Mouse (Mus musculus) C2C12 (cell line): ENCODE measurements around the gene Adgrl1.
A peak's percentile ranks its signal among the peaks of the same experiment; 100 is the strongest.

ENCODE experiments used
- CTCF ChIP-seq: IDR thresholded peaks from one replicate; pipeline ENCODE4 v1.5.1; 2011; ENCODE audit not compliant: control insufficient read depth, insufficient read depth, insufficient read length
- MAX ChIP-seq: IDR thresholded peaks from one replicate; pipeline ENCODE4 v1.6.1; 2011; ENCODE audit warnings: mild to moderate bottlenecking, control low read depth
- MYOG ChIP-seq: IDR thresholded peaks from one replicate; pipeline ENCODE4 v1.6.1; 2011; ENCODE audit not compliant: control insufficient read depth, insufficient read length; ENCODE audit errors: extremely low read depth
- USF1 ChIP-seq: IDR thresholded peaks from one replicate; pipeline ENCODE4 v1.6.1; 2011; ENCODE audit warnings: low read depth, mild to moderate bottlenecking, control low read depth, moderate library complexity

DNA sequence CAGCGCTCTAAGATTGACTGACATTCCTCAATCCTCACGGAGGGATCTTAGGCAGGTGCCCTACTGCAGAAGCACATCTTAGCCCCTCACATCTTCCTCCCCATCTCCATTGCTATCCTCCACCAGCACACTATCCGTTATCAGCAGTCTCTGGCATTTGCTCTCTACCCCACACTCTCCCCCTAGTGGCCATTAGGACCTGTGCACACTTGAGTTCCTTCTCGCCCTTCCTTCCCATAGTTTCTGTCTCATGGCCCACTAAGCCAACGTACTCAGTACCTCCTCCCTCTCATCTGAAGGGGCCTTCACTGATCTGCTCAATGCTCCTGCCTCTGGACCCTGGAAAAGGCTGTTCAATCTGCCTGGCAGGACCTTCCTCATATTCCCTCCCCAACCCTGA is 4.0 kb upstream of the Adgrl1 start:
- TF ChIP-seq CTCF (peak; percentile 74), USF1 (no peak), MYOG (no peak), MAX (no peak)
